Mouse (Mus musculus): Measurements from ENCODE around the gene Trib2.

GRCm38 (mm10) chr12:15852781-15853180 is 36.1 kb upstream of the Trib2 start:
- TF ChIP-seq CTCF (IDR thresholded peaks at IDR 0.05; ENCODE audit: extremely low read depth, insufficient read depth, insufficient read length, insufficient replicate concordance): no peak
- TF ChIP-seq POLR2A (IDR thresholded peaks at IDR 0.05; ENCODE audit: low read depth, low read length): no peak

Measured in spleen, adult 2 months (tissue).